Mouse (Mus musculus) olfactory bulb, adult 2 months (tissue): ENCODE results near the gene Hs6st2. TPM values are rescaled to one million over a fixed set of nuclear protein-coding genes. Genes with fewer than 3 reads are reported as not detected.

ENCODE experiments used
- H3K27ac ChIP-seq: fragments of 200-500 bp; 2 replicates; pipeline ENCODE4 v1.5.1; 2012; ENCODE audit warnings: low read depth, low read length; ENCODE audit not compliant: insufficient read depth
- H3K4me1 ChIP-seq: fragments of 200-500 bp; 2 replicates; pipeline ENCODE4 v1.6.1; 2012; ENCODE audit warnings: low read length; ENCODE audit not compliant: control insufficient read depth, insufficient read depth
- H3K4me3 ChIP-seq: fragments of 200-500 bp; 2 replicates; pipeline ENCODE4 v1.5.1; 2012; ENCODE audit warnings: mild to moderate bottlenecking, low read depth, low read length, moderate library complexity; ENCODE audit not compliant: insufficient read depth
- CTCF ChIP-seq: fragments of 200-500 bp; IDR thresholded peaks from 2 replicates; pipeline ENCODE4 v1.5.1; 2012; ENCODE audit warnings: low read depth, mild to moderate bottlenecking, low read length, moderate library complexity; ENCODE audit not compliant: insufficient read depth
- POLR2A ChIP-seq: fragments of 200-500 bp; IDR thresholded peaks from 2 replicates; pipeline ENCODE4 v1.6.1; 2012; ENCODE audit warnings: mild to moderate bottlenecking, low read depth, low read length, moderate library complexity; ENCODE audit not compliant: insufficient read depth
- WGBS: fragments of 180-500 bp; shearing (Covaris S2); methylation state at CpG from one replicate; pipeline ENCODE4 v1.1.7; 2018; 5-methylcytosine and 5-hydroxymethylcytosine counted together
- polyA plus RNA-seq: library from polyadenylated mRNA; stranded (reverse); fragments of >200 nt; gene quantifications from 2 replicates; pipeline ENCODE4 v1.2.4, GENCODE M21; 2012; ENCODE audit warnings: low replicate concordance; ENCODE audit not compliant: missing spikeins, insufficient read depth, insufficient read length

Hs6st2 gene
- polyA plus RNA-seq, 1 experiment: not detected

GRCm38 (mm10) chrX:51514831-51515230 is 166.8 kb downstream of the Hs6st2 start:
- 80% methylated on average over 1 of the region's 1 CpGs for WGBS
- no peak overlapping the region for H3K4me3 ChIP-seq
- TF ChIP-seq CTCF (no peak), POLR2A (no peak)
- no peaks in the 10 kb centered on the region for H3K4me1 ChIP-seq
- H3K27ac ChIP-seq: no peak overlapping the region

- Histone ChIP-seq H3K4me1 (no peaks in the 10 kb centered on the region), H3K27ac (no peak overlapping the region), H3K4me3 (no peak overlapping the region)
- no peak for TF ChIP-seq POLR2A
- no peak for TF ChIP-seq CTCF
- WGBS: 71% methylated on average over 4 of the region's 4 CpGs
Observed at GRCm38 (mm10) chrX:51506526-51506925, 175.1 kb downstream of the Hs6st2 start.

- Histone ChIP-seq H3K27ac (no peak overlapping the region), H3K4me1 (no peaks in the 10 kb centered on the region), H3K4me3 (no peak overlapping the region)
- no peak for TF ChIP-seq POLR2A
- TF ChIP-seq CTCF: no peak
- 73% methylated on average over 1 of the region's 1 CpGs for WGBS
Observed at GRCm38 (mm10) chrX:51505691-51506090, 176.0 kb downstream of the Hs6st2 start.

GRCm38 (mm10) chrX:51503781-51504471 is 177.7 kb downstream of the Hs6st2 start:
- Histone ChIP-seq H3K4me3 (no peak overlapping the region), H3K27ac (no peak overlapping the region), H3K4me1 (no peaks in the 10 kb centered on the region)
- TF ChIP-seq POLR2A (no peak), CTCF (no peak)
- 58% methylated on average over 7 of the region's 7 CpGs for WGBS

GRCm38 (mm10) chrX:51497831-51498230 is 183.8 kb downstream of the Hs6st2 start:
- TF ChIP-seq POLR2A: no peak
- TF ChIP-seq CTCF: no peak
- H3K4me1 ChIP-seq: no peaks in the 10 kb centered on the region
- 38% methylated on average over 1 of the region's 1 CpGs for WGBS
- H3K27ac ChIP-seq: no peak overlapping the region
- H3K4me3 ChIP-seq: no peak overlapping the region

- no peaks in the 10 kb centered on the region for H3K4me1 ChIP-seq
Observed at GRCm38 (mm10) chrX:51488374-51488773, 193.3 kb downstream of the Hs6st2 start.

GRCm38 (mm10) chrX:51469411-51469810 is 212.2 kb downstream of the Hs6st2 start:
- no peak overlapping the region for H3K27ac ChIP-seq
- TF ChIP-seq CTCF (no peak), POLR2A (no peak)
- 49% methylated on average over 4 of the region's 4 CpGs for WGBS
- no peak overlapping the region for H3K4me3 ChIP-seq
- H3K4me1 ChIP-seq: no peaks in the 10 kb centered on the region

More at GRCm38 (mm10) chrX:51488374-51488773, 193.3 kb downstream of the Hs6st2 start:
- Histone ChIP-seq H3K27ac (no peak overlapping the region), H3K4me3 (no peak overlapping the region)
- TF ChIP-seq POLR2A: no peak
- no peak for TF ChIP-seq CTCF

- WGBS: 92% methylated on average over 3 of the region's 3 CpGs
Observed at GRCm38 (mm10) chrX:51461413-51461812, 220.2 kb downstream of the Hs6st2 start.

GRCm38 (mm10) chrX:51443366-51443765 is 238.3 kb downstream of the Hs6st2 start:
- H3K27ac ChIP-seq: no peak overlapping the region
- WGBS: 32% methylated on average over 4 of the region's 4 CpGs
- H3K4me3 ChIP-seq: no peak overlapping the region
- H3K4me1 ChIP-seq: no peaks in the 10 kb centered on the region
- TF ChIP-seq CTCF: no peak
- no peak for TF ChIP-seq POLR2A

More at GRCm38 (mm10) chrX:51461413-51461812, 220.2 kb downstream of the Hs6st2 start:
- TF ChIP-seq CTCF (no peak), POLR2A (no peak)
- H3K4me3 ChIP-seq: no peak overlapping the region
- H3K27ac ChIP-seq: no peak overlapping the region
- H3K4me1 ChIP-seq: no peaks in the 10 kb centered on the region

GRCm38 (mm10) chrX:51431706-51432105 is 249.9 kb downstream of the Hs6st2 start:
- TF ChIP-seq CTCF (no peak), POLR2A (no peak)
- no peak overlapping the region for H3K27ac ChIP-seq
- WGBS: 70% methylated on average over 3 of the region's 3 CpGs
- no peaks in the 10 kb centered on the region for H3K4me1 ChIP-seq
- H3K4me3 ChIP-seq: no peak overlapping the region
